Mouse (Mus musculus) hindbrain, embryonic 10.5 days (tissue): ENCODE data around the gene Brat1. TPM values are rescaled to one million over a fixed set of nuclear protein-coding genes. Genes with fewer than 3 reads are reported as not detected.
"Not testable (repeated sequence)": the region's sequence is repeated elsewhere in the genome, so short reads cannot be mapped to it uniquely, and the experiment has no call there.

Source experiments
- DNase-seq: peaks from one replicate; pipeline ENCODE4 v3.0.0-alpha.2; 2017; ENCODE audit warnings: low spot score
- H3K27ac ChIP-seq: fragments of 300-500 bp; sonication (generic); 2 replicates; pipeline ENCODE4 v1.5.1; 2016; ENCODE audit warnings: mild to moderate bottlenecking, moderate library complexity
- H3K27me3 ChIP-seq: fragments of 300-500 bp; sonication (generic); 2 replicates; pipeline ENCODE4 v1.6.1; 2016; ENCODE audit warnings: mild to moderate bottlenecking; ENCODE audit not compliant: poor library complexity, insufficient read depth, severe bottlenecking
- H3K36me3 ChIP-seq: fragments of 300-500 bp; sonication (generic); 2 replicates; pipeline ENCODE4 v1.6.1; 2016; ENCODE audit warnings: mild to moderate bottlenecking, moderate library complexity
- H3K4me1 ChIP-seq: fragments of 300-500 bp; sonication (generic); replicated peaks from 2 replicates; pipeline ENCODE4 v1.6.1; 2016; ENCODE audit warnings: mild to moderate bottlenecking
- H3K4me3 ChIP-seq: fragments of 300-500 bp; sonication (generic); 2 replicates; pipeline ENCODE4 v1.5.1; 2016; ENCODE audit warnings: mild to moderate bottlenecking, moderate library complexity
- H3K9me3 ChIP-seq: fragments of 300-500 bp; sonication (generic); 2 replicates; pipeline ENCODE4 v1.6.1; 2016; ENCODE audit warnings: mild to moderate bottlenecking, moderate library complexity
- WGBS: fragments of 180-500 bp; shearing (Covaris S2); methylation state at CpG from one replicate; pipeline ENCODE4 v1.1.7; 2016; 5-methylcytosine and 5-hydroxymethylcytosine counted together
- polyA plus RNA-seq: library from polyadenylated mRNA; unstranded; fragments of >200 nt; fragmentation: Nextera tagmentation; extraction: Ambion mirVana; gene quantifications from 2 replicates; pipeline ENCODE4 v1.2.1, GENCODE M21; 2016

Gene Brat1
- polyA plus RNA-seq: 24.6 and 25.1 TPM in 2 replicates

GRCm38 (mm10) chr5:140704378-140705251 lies at the start of gene Brat1:
Gene Brat1, plus strand, starts transcription at chr5:140705011.
- DNase-seq: peak; percentile 100
- peaks cover 53% of the 10 kb centered on the region for H3K4me1 ChIP-seq
- no peaks in the 10 kb centered on the region for H3K9me3 ChIP-seq
- peak within 1 kb of the TSS; percentile 74 for H3K4me3 ChIP-seq
- WGBS: under 1% methylated on average over 69 of the region's 69 CpGs
- no peaks in the 10 kb centered on the region for H3K27me3 ChIP-seq
- peaks cover 25% of the 10 kb centered on the region for H3K36me3 ChIP-seq
- peak within 1 kb of the TSS; percentile 98 for H3K27ac ChIP-seq

GRCm38 (mm10) chr5:140659607-140660272 lies 45.1 kb upstream of the Brat1 start:
- Histone ChIP-seq H3K4me1 (peaks cover 37% of the 10 kb centered on the region), H3K9me3 (no peaks in the 10 kb centered on the region), H3K27me3 (0 out of 2 replicates have a peak, but pooled peaks cover 4% of the 10 kb centered on the region), H3K36me3 (0 out of 2 replicates have a peak, but pooled peaks cover 1% of the 10 kb centered on the region), H3K4me3 (no peak overlapping the region), H3K27ac (peak overlapping the region; percentile 50)
- no peak for DNase-seq
- WGBS: 36% methylated on average over 16 of the region's 16 CpGs

GRCm38 (mm10) chr5:140660398-140660797 lies 44.4 kb upstream of the Brat1 start:
- Histone ChIP-seq H3K9me3 (no peaks in the 10 kb centered on the region), H3K27me3 (0 out of 2 replicates have a peak, but pooled peaks cover 4% of the 10 kb centered on the region), H3K4me1 (peaks cover 37% of the 10 kb centered on the region), H3K36me3 (0 out of 2 replicates have a peak, but pooled peaks cover 6% of the 10 kb centered on the region), H3K27ac (0 out of 2 replicates have a peak overlapping the region, but pooled peaks have one; percentile 50), H3K4me3 (no peak overlapping the region)
- WGBS: 83% methylated on average over 1 of the region's 1 CpGs
- no peak for DNase-seq

- H3K9me3 ChIP-seq: no peaks in the 10 kb centered on the region
- peaks cover 13% of the 10 kb centered on the region; the same call in 1 of the 2 replicates for H3K36me3 ChIP-seq
- H3K27me3 ChIP-seq: 0 out of 2 replicates have a peak, but pooled peaks cover 4% of the 10 kb centered on the region
- no peak overlapping the region for H3K27ac ChIP-seq
- no peak for DNase-seq
- H3K4me1 ChIP-seq: peaks cover 37% of the 10 kb centered on the region
- WGBS: 79% methylated on average over 8 of the region's 8 CpGs
- H3K4me3 ChIP-seq: no peak overlapping the region
Measured at GRCm38 (mm10) chr5:140661427-140661826, 43.4 kb upstream of the Brat1 start.

GRCm38 (mm10) chr5:140661875-140662643 lies 42.8 kb upstream of the Brat1 start:
- peaks cover 14% of the 10 kb centered on the region; the same call in 1 of the 2 replicates for H3K36me3 ChIP-seq
- DNase-seq: no peak
- H3K4me1 ChIP-seq: peaks cover 37% of the 10 kb centered on the region
- H3K27ac ChIP-seq: no peak overlapping the region
- WGBS: 78% methylated on average over 12 of the region's 12 CpGs
- no peaks in the 10 kb centered on the region for H3K9me3 ChIP-seq
- H3K4me3 ChIP-seq: no peak overlapping the region
- H3K27me3 ChIP-seq: 0 out of 2 replicates have a peak, but pooled peaks cover 4% of the 10 kb centered on the region

GRCm38 (mm10) chr5:140662741-140663592 lies 41.8 kb upstream of the Brat1 start:
- Histone ChIP-seq H3K36me3 (peaks cover 23% of the 10 kb centered on the region), H3K27me3 (0 out of 2 replicates have a peak, but pooled peaks cover 4% of the 10 kb centered on the region), H3K4me3 (no peak overlapping the region), H3K9me3 (no peaks in the 10 kb centered on the region), H3K4me1 (peaks cover 33% of the 10 kb centered on the region), H3K27ac (peak overlapping the region; percentile 35; the same call in 1 of the 2 replicates)
- WGBS: 67% methylated on average over 17 of the region's 17 CpGs
- DNase-seq: no peak

GRCm38 (mm10) chr5:140663621-140664180 lies 41.1 kb upstream of the Brat1 start:
- WGBS: 66% methylated on average over 7 of the region's 7 CpGs
- H3K4me1 ChIP-seq: peaks cover 33% of the 10 kb centered on the region

GRCm38 (mm10) chr5:140672115-140672514 lies 32.7 kb upstream of the Brat1 start:
- Histone ChIP-seq H3K27ac (no peak overlapping the region), H3K36me3 (peaks cover 92% of the 10 kb centered on the region), H3K4me3 (no peak overlapping the region), H3K4me1 (no peaks in the 10 kb centered on the region), H3K9me3 (peaks cover 9% of the 10 kb centered on the region), H3K27me3 (no peaks in the 10 kb centered on the region)
- DNase-seq: no peak
- 94% methylated on average over 6 of the region's 6 CpGs for WGBS

More at GRCm38 (mm10) chr5:140663621-140664180, 41.1 kb upstream of the Brat1 start:
- H3K27me3 ChIP-seq: 0 out of 2 replicates have a peak, but pooled peaks cover 4% of the 10 kb centered on the region
- peaks cover 30% of the 10 kb centered on the region for H3K36me3 ChIP-seq
- H3K27ac ChIP-seq: peak overlapping the region; percentile 35; the same call in 1 of the 2 replicates
- DNase-seq: peak; percentile 52
- no peak overlapping the region for H3K4me3 ChIP-seq
- H3K9me3 ChIP-seq: peaks cover 2% of the 10 kb centered on the region; the same call in 1 of the 2 replicates

- WGBS: 94% methylated on average over 6 of the region's 6 CpGs
- peaks cover 92% of the 10 kb centered on the region for H3K36me3 ChIP-seq
Measured at GRCm38 (mm10) chr5:140672603-140673002, 32.2 kb upstream of the Brat1 start.

GRCm38 (mm10) chr5:140674036-140674435 lies 30.8 kb upstream of the Brat1 start:
- Histone ChIP-seq H3K4me3 (no peak overlapping the region), H3K4me1 (no peaks in the 10 kb centered on the region), H3K27ac (no peak overlapping the region), H3K36me3 (peaks cover 92% of the 10 kb centered on the region), H3K27me3 (no peaks in the 10 kb centered on the region), H3K9me3 (peaks cover 3% of the 10 kb centered on the region)
- DNase-seq: no peak
- WGBS: 91% methylated on average over 17 of the region's 17 CpGs

More at GRCm38 (mm10) chr5:140672603-140673002, 32.2 kb upstream of the Brat1 start:
- H3K4me1 ChIP-seq, H3K27me3 ChIP-seq, DNase-seq, H3K4me3 ChIP-seq, H3K9me3 ChIP-seq, H3K27ac ChIP-seq: not testable (repeated sequence)

- H3K9me3 ChIP-seq: no peaks in the 10 kb centered on the region
- peaks cover 92% of the 10 kb centered on the region for H3K36me3 ChIP-seq
- 89% methylated on average over 11 of the region's 11 CpGs for WGBS
- no peaks in the 10 kb centered on the region for H3K4me1 ChIP-seq
- no peak overlapping the region for H3K4me3 ChIP-seq
- H3K27me3 ChIP-seq: no peaks in the 10 kb centered on the region
- no peak overlapping the region for H3K27ac ChIP-seq
- no peak for DNase-seq
Measured at GRCm38 (mm10) chr5:140675079-140675478, 29.7 kb upstream of the Brat1 start.
